Mouse (Mus musculus): ENCODE measurements around the gene Dbp.
A peak's percentile ranks its signal among the peaks of the same experiment; 100 is the strongest.

The Dbp gene

GRCm38 (mm10) chr7:45677627-45678295 lies 27.1 kb upstream of the Dbp start:
- H3K4me3 ChIP-seq (replicated peaks; ENCODE audit: low read length) = no peak overlapping the region
- H3K27me3 ChIP-seq (ENCODE audit: insufficient read depth, low read length) = peaks cover 33% of the 10 kb centered on the region
- no peaks in the 10 kb centered on the region for H3K9me3 ChIP-seq (ENCODE audit: low read length)
- H3K36me3 ChIP-seq (ENCODE audit: insufficient read depth, low read length) = no peaks in the 10 kb centered on the region; the same call in 1 of the 2 replicates
- TF ChIP-seq CTCF (conservative IDR thresholded peaks at IDR 0.05; ENCODE audit: low read length) (no peak), POU5F1 (IDR thresholded peaks at IDR 0.05; ENCODE audit: borderline replicate concordance, low read length) (no peak), NANOG (IDR thresholded peaks at IDR 0.05; ENCODE audit: borderline replicate concordance, low read length) (no peak)
- H3K4me1 ChIP-seq (replicated peaks; ENCODE audit: low read depth, low read length) = peaks cover 16% of the 10 kb centered on the region

DNA sequence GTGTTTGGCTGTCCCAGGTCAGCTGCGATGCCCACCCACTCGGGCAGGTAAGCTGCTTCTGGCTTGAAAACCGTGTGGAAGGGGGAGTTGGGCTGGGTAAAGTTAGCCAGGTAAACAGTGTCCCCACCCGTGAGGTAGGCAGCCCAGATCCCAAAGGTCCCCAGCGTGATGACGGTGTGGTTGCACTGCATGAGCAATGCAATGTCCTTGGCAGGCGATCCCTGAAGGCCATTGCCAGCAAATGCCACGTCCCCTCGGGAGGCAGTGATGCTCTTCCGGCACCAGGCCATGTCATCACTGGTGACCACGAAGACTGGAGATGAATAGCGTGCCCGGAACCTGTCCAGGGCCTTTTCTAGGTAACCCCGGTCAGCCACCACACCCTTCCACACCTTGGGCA lies 26.4 kb upstream of the Dbp start:
- Histone ChIP-seq H3K4me1 (replicated peaks; ENCODE audit: low read depth, low read length) (peaks cover 23% of the 10 kb centered on the region), H3K36me3 (ENCODE audit: insufficient read depth, low read length) (no peaks in the 10 kb centered on the region; the same call in 1 of the 2 replicates), H3K9me3 (ENCODE audit: low read length) (no peaks in the 10 kb centered on the region), H3K4me3 (replicated peaks; ENCODE audit: low read length) (no peak overlapping the region), H3K27me3 (ENCODE audit: insufficient read depth, low read length) (peaks cover 27% of the 10 kb centered on the region)
- TF ChIP-seq POU5F1 (IDR thresholded peaks at IDR 0.05; ENCODE audit: borderline replicate concordance, low read length) (no peak), NANOG (IDR thresholded peaks at IDR 0.05; ENCODE audit: borderline replicate concordance, low read length) (no peak), CTCF (conservative IDR thresholded peaks at IDR 0.05; ENCODE audit: low read length) (no peak)

- Histone ChIP-seq H3K9me3 (ENCODE audit: low read length) (no peaks in the 10 kb centered on the region), H3K4me1 (replicated peaks; ENCODE audit: low read depth, low read length) (peaks cover 39% of the 10 kb centered on the region), H3K4me3 (replicated peaks; ENCODE audit: low read length) (no peak overlapping the region), H3K27me3 (ENCODE audit: insufficient read depth, low read length) (peaks cover 22% of the 10 kb centered on the region), H3K36me3 (ENCODE audit: insufficient read depth, low read length) (no peaks in the 10 kb centered on the region; the same call in 1 of the 2 replicates)
- no peak for TF ChIP-seq CTCF (conservative IDR thresholded peaks at IDR 0.05; ENCODE audit: low read length)
- TF ChIP-seq NANOG (IDR thresholded peaks at IDR 0.05; ENCODE audit: borderline replicate concordance, low read length) = no peak
- TF ChIP-seq POU5F1 (IDR thresholded peaks at IDR 0.05; ENCODE audit: borderline replicate concordance, low read length) = no peak
These were observed 24.8 kb upstream of the Dbp start for GRCm38 (mm10) chr7:45679966-45680621.

GRCm38 (mm10) chr7:45681046-45681736 lies 23.7 kb upstream of the Dbp start:
- TF ChIP-seq NANOG (IDR thresholded peaks at IDR 0.05; ENCODE audit: borderline replicate concordance, low read length) (no peak), CTCF (conservative IDR thresholded peaks at IDR 0.05; ENCODE audit: low read length) (no peak), POU5F1 (IDR thresholded peaks at IDR 0.05; ENCODE audit: borderline replicate concordance, low read length) (no peak)
- no peaks in the 10 kb centered on the region for H3K9me3 ChIP-seq (ENCODE audit: low read length)
- no peak overlapping the region for H3K4me3 ChIP-seq (replicated peaks; ENCODE audit: low read length)
- peaks cover 24% of the 10 kb centered on the region for H3K27me3 ChIP-seq (ENCODE audit: insufficient read depth, low read length)
- no peaks in the 10 kb centered on the region; the same call in 1 of the 2 replicates for H3K36me3 ChIP-seq (ENCODE audit: insufficient read depth, low read length)
- peaks cover 43% of the 10 kb centered on the region for H3K4me1 ChIP-seq (replicated peaks; ENCODE audit: low read depth, low read length)

GRCm38 (mm10) chr7:45682144-45683126 lies 22.5 kb upstream of the Dbp start:
- H3K27me3 ChIP-seq (ENCODE audit: insufficient read depth, low read length) = peaks cover 19% of the 10 kb centered on the region
- H3K9me3 ChIP-seq (ENCODE audit: low read length) = no peaks in the 10 kb centered on the region
- no peaks in the 10 kb centered on the region; the same call in 1 of the 2 replicates for H3K36me3 ChIP-seq (ENCODE audit: insufficient read depth, low read length)
- peaks cover 45% of the 10 kb centered on the region for H3K4me1 ChIP-seq (replicated peaks; ENCODE audit: low read depth, low read length)
- TF ChIP-seq CTCF (conservative IDR thresholded peaks at IDR 0.05; ENCODE audit: low read length) (peak; percentile 93), POU5F1 (IDR thresholded peaks at IDR 0.05; ENCODE audit: borderline replicate concordance, low read length) (no peak), NANOG (IDR thresholded peaks at IDR 0.05; ENCODE audit: borderline replicate concordance, low read length) (no peak)
- peak overlapping the region; percentile 61 for H3K4me3 ChIP-seq (replicated peaks; ENCODE audit: low read length)

- no peak for TF ChIP-seq POU5F1 (IDR thresholded peaks at IDR 0.05; ENCODE audit: borderline replicate concordance, low read length)
- no peak for TF ChIP-seq CTCF (conservative IDR thresholded peaks at IDR 0.05; ENCODE audit: low read length)
- TF ChIP-seq NANOG (IDR thresholded peaks at IDR 0.05; ENCODE audit: borderline replicate concordance, low read length) = no peak
- Histone ChIP-seq H3K4me1 (replicated peaks; ENCODE audit: low read depth, low read length) (peaks cover 44% of the 10 kb centered on the region), H3K9me3 (ENCODE audit: low read length) (no peaks in the 10 kb centered on the region)
These were observed 21.4 kb upstream of the Dbp start, which contains the start of gene Ntn5 for GRCm38 (mm10) chr7:45683396-45684050. Gene Ntn5 (plus strand): TSS chr7:45684022.

GRCm38 (mm10) chr7:45685811-45686210 lies 19.1 kb upstream of the Dbp start:
- no peak for TF ChIP-seq NANOG (IDR thresholded peaks at IDR 0.05; ENCODE audit: borderline replicate concordance, low read length)
- no peak for TF ChIP-seq CTCF (conservative IDR thresholded peaks at IDR 0.05; ENCODE audit: low read length)
- no peaks in the 10 kb centered on the region for H3K36me3 ChIP-seq (ENCODE audit: insufficient read depth, low read length)
- no peaks in the 10 kb centered on the region for H3K9me3 ChIP-seq (ENCODE audit: low read length)
- no peak overlapping the region for H3K4me3 ChIP-seq (replicated peaks; ENCODE audit: low read length)
- H3K4me1 ChIP-seq (replicated peaks; ENCODE audit: low read depth, low read length) = peaks cover 58% of the 10 kb centered on the region
- peaks cover 24% of the 10 kb centered on the region for H3K27me3 ChIP-seq (ENCODE audit: insufficient read depth, low read length)

More at GRCm38 (mm10) chr7:45683396-45684050, 21.4 kb upstream of the Dbp start, which contains the start of gene Ntn5:
- Histone ChIP-seq H3K4me3 (replicated peaks; ENCODE audit: low read length) (peak within 1 kb of the TSS; percentile 48), H3K36me3 (ENCODE audit: insufficient read depth, low read length) (no peaks in the 10 kb centered on the region; the same call in 1 of the 2 replicates), H3K27me3 (ENCODE audit: insufficient read depth, low read length) (peaks cover 10% of the 10 kb centered on the region)
